Mouse (Mus musculus): ENCODE data around the gene Mfap3. TPM values are rescaled to one million over a fixed set of nuclear protein-coding genes. Genes with fewer than 3 reads are reported as not detected.

The Mfap3 gene
- polyA plus RNA-seq, 1 experiment, result 15.8 TPM

- Histone ChIP-seq H3K27ac (ENCODE audit: insufficient read depth, low read length) (no peak overlapping the region), H3K4me3 (ENCODE audit: insufficient read depth, low read length) (no peak overlapping the region), H3K4me1 (ENCODE audit: control insufficient read depth, insufficient read depth, low read length) (no peaks in the 10 kb centered on the region)
- TF ChIP-seq CTCF (IDR thresholded peaks at IDR 0.05; ENCODE audit: extremely low read depth, insufficient read depth, low read length) (no peak), POLR2A (IDR thresholded peaks at IDR 0.05; ENCODE audit: extremely low read depth, insufficient read depth, low read length) (no peak)
These were observed 55.3 kb downstream of the Mfap3 start for GRCm38 (mm10) chr11:57573686-57574274.

GRCm38 (mm10) chr11:57576871-57577515 lies 58.5 kb downstream of the Mfap3 start:
- Histone ChIP-seq H3K4me3 (ENCODE audit: insufficient read depth, low read length) (no peak overlapping the region), H3K4me1 (ENCODE audit: control insufficient read depth, insufficient read depth, low read length) (no peaks in the 10 kb centered on the region), H3K27ac (ENCODE audit: insufficient read depth, low read length) (no peak overlapping the region)
- TF ChIP-seq POLR2A (IDR thresholded peaks at IDR 0.05; ENCODE audit: extremely low read depth, insufficient read depth, low read length) (no peak), CTCF (IDR thresholded peaks at IDR 0.05; ENCODE audit: extremely low read depth, insufficient read depth, low read length) (no peak)

GRCm38 (mm10) chr11:57582818-57583635 lies 64.6 kb downstream of the Mfap3 start:
- H3K27ac ChIP-seq (ENCODE audit: insufficient read depth, low read length), result no peak overlapping the region
- TF ChIP-seq POLR2A (IDR thresholded peaks at IDR 0.05; ENCODE audit: extremely low read depth, insufficient read depth, low read length), result no peak
- no peak for TF ChIP-seq CTCF (IDR thresholded peaks at IDR 0.05; ENCODE audit: extremely low read depth, insufficient read depth, low read length)
- no peak overlapping the region for H3K4me3 ChIP-seq (ENCODE audit: insufficient read depth, low read length)
- no peaks in the 10 kb centered on the region for H3K4me1 ChIP-seq (ENCODE audit: control insufficient read depth, insufficient read depth, low read length)

Other genes starting within 250 kb of the Mfap3 start
- gene Fam114a2, start within 50 bp of the Mfap3 start, polyA plus RNA-seq (2012; rRNA removed), result 37.6 and 38.9 TPM in 2 replicates
- 6.1 and 6.4 TPM in 2 replicates for gene Galnt10, start 126.8 kb downstream of the Mfap3 start, polyA plus RNA-seq (2012; rRNA removed)